Mouse (Mus musculus) testis, postnatal 14 days (tissue): ENCODE data around the gene Fgd3.
A peak's percentile ranks its signal among the peaks of the same experiment; 100 is the strongest.

Source experiments
- DNase-seq: peaks from one replicate; pipeline ENCODE4 v3.0.0; 2021; ENCODE audit warnings: low spot score

The Fgd3 gene

GRCm38 (mm10) chr13:49341012-49341830 lies 21.1 kb upstream of the Fgd3 start, which contains the start of gene Bicd2:
Gene Bicd2 (plus strand): TSS chr13:49341585.
- DNase-seq: peak; percentile 98

- DNase-seq: peak; percentile 38
These were observed 18.9 kb upstream of the Fgd3 start for GRCm38 (mm10) chr13:49338893-49339546.

GRCm38 (mm10) chr13:49335077-49335982 lies 15.2 kb upstream of the Fgd3 start:
- no peak for DNase-seq

- no peak for DNase-seq
These were observed 13.1 kb upstream of the Fgd3 start for GRCm38 (mm10) chr13:49333250-49333649.

GRCm38 (mm10) chr13:49328101-49328500 lies 8.0 kb upstream of the Fgd3 start:
- DNase-seq: no peak

GRCm38 (mm10) chr13:49326246-49327206 lies 6.4 kb upstream of the Fgd3 start:
- DNase-seq: no peak

- no peak for DNase-seq
These were observed 4.8 kb upstream of the Fgd3 start for GRCm38 (mm10) chr13:49324871-49325270.

GRCm38 (mm10) chr13:49322739-49323138 lies 2.6 kb upstream of the Fgd3 start:
- no peak for DNase-seq

- no peak for DNase-seq
These were observed 2.1 kb upstream of the Fgd3 start for GRCm38 (mm10) chr13:49322169-49322568.

- no peak for DNase-seq
These were observed 1.3 kb upstream of the Fgd3 start for GRCm38 (mm10) chr13:49321452-49321851.

- no peak for DNase-seq
These were observed 403 bp upstream of the Fgd3 start for GRCm38 (mm10) chr13:49320514-49320913.

- DNase-seq: no peak
These were observed 2.2 kb downstream of the Fgd3 start for GRCm38 (mm10) chr13:49317914-49318313.

GRCm38 (mm10) chr13:49317508-49317907 lies 2.6 kb downstream of the Fgd3 start:
- DNase-seq: no peak

GRCm38 (mm10) chr13:49316386-49317162 lies 3.5 kb downstream of the Fgd3 start:
- no peak for DNase-seq

- no peak for DNase-seq
These were observed 8.5 kb downstream of the Fgd3 start for GRCm38 (mm10) chr13:49311642-49312041.

- DNase-seq: no peak
These were observed 10.6 kb downstream of the Fgd3 start for GRCm38 (mm10) chr13:49309501-49309900.

- no peak for DNase-seq
These were observed 11.2 kb downstream of the Fgd3 start for GRCm38 (mm10) chr13:49308861-49309403.

GRCm38 (mm10) chr13:49308206-49308605 lies 11.9 kb downstream of the Fgd3 start:
- DNase-seq: no peak

- DNase-seq: no peak
These were observed 12.7 kb downstream of the Fgd3 start for GRCm38 (mm10) chr13:49307311-49307969.
